Mouse (Mus musculus) E14TG2a.4 (cell line): ENCODE measurements at regions not wholly inside any gene's neighbourhood (a gene's known extent, or its start where the extent isn't known, plus 50 kb on each side); places are given as distances from the start of the nearest gene placed in this dataset.
"Not testable (repeated sequence)": the region's sequence is repeated elsewhere in the genome, so short reads cannot be mapped to it uniquely, and the experiment has no call there.

Experiments used
- H3K27me3 ChIP-seq: 2 replicates; pipeline ENCODE4 v1.6.1; 2014; ENCODE audit warnings: low read length, control low read depth; ENCODE audit not compliant: insufficient read depth
- H3K36me3 ChIP-seq: 2 replicates; pipeline ENCODE4 v1.6.1; 2014; ENCODE audit warnings: low read length, control low read depth; ENCODE audit not compliant: insufficient read depth
- H3K4me1 ChIP-seq: replicated peaks from 2 replicates; pipeline ENCODE4 v1.6.1; 2014; ENCODE audit warnings: low read depth, low read length, control low read depth
- H3K4me3 ChIP-seq: replicated peaks from 2 replicates; pipeline ENCODE4 v1.5.1; 2014; ENCODE audit warnings: mild to moderate bottlenecking, low read length
- H3K9me3 ChIP-seq: 2 replicates; pipeline ENCODE4 v1.6.1; 2014; ENCODE audit warnings: low read length, control low read depth
- CTCF ChIP-seq: conservative IDR thresholded peaks from 2 replicates; pipeline ENCODE4 v1.5.1; 2014; ENCODE audit warnings: low read length
- NANOG ChIP-seq: IDR thresholded peaks from 2 replicates; pipeline ENCODE4 v1.6.1; 2014; ENCODE audit warnings: borderline replicate concordance, low read length, mixed read lengths
- POU5F1 ChIP-seq: IDR thresholded peaks from 2 replicates; pipeline ENCODE4 v1.6.1; 2014; ENCODE audit warnings: low read length, borderline replicate concordance

DNA sequence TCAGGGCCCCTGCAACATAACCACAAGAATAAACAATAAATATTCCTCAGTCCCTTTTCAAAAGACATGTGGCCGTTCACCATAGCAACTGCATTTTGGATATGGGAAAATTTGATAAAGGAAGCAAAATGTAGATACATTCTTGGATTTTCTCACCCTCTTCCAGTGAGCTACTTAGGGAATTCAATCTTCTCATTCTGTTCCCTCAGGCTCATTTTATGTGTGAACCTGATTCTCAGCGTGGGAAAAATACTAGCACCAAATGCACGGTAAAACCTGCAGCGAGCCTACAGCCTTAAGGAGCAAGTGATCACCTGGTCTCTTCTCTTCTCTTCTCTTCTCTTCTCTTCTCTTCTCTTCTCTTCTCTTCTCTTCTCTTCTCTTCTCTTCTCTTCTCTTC is 322.5 kb upstream of the Cwc22 start:
- TF ChIP-seq NANOG: no peak
- TF ChIP-seq POU5F1: no peak
- TF ChIP-seq CTCF: no peak
- no peaks in the 10 kb centered on the region for H3K4me1 ChIP-seq

DNA sequence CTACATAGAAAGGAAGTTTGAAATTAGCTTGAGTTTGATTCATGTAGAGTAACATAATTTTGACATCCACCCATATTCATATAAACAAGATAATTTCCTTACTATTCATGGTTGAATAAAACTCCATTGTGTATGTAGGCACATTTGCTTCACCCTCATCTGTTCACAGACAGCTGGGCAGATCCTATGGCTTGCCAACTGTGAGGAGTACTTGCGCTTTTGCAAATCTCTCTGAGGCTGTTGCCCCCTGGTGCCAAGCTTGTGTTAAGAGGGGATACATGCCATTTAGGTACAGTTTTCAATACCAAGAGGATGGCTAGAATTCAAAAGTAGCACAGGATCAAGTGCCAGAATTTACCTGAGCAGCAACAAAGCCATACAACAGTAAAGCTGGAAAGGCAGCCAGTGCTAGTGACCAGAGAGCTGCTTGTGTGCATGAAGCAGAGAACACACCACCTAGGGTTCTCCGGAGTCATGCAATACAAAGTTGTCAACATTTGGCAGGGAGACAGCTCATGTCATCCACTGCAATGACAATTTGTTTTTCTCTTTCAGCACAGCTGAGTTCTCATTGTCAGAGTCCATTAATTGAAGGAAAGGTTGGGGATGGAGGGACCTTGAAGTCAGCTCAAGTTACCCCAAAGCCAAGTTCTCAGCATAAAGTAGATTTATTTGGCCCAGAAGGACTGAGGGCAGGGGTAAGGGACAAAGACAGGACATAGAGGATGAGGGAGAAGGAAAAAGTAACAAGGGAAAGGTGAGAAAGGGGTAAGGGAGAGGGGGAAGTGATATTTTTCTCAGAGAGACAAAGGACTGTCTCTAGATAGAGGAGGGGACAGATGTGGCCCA is 321.6 kb upstream of the Cwc22 start:
- H3K27me3 ChIP-seq: no peaks in the 10 kb centered on the region
- peaks cover 8% of the 10 kb centered on the region for H3K9me3 ChIP-seq
- TF ChIP-seq CTCF (no peak), POU5F1 (no peak), NANOG (no peak)
- H3K4me1 ChIP-seq: no peaks in the 10 kb centered on the region
- no peaks in the 10 kb centered on the region for H3K36me3 ChIP-seq
- H3K4me3 ChIP-seq: no peak overlapping the region

More for the DNA sequence above, 322.5 kb upstream of the Cwc22 start:
- no peaks in the 10 kb centered on the region for H3K36me3 ChIP-seq
- no peak overlapping the region for H3K4me3 ChIP-seq
- H3K9me3 ChIP-seq: peaks cover 8% of the 10 kb centered on the region
- H3K27me3 ChIP-seq: no peaks in the 10 kb centered on the region

DNA sequence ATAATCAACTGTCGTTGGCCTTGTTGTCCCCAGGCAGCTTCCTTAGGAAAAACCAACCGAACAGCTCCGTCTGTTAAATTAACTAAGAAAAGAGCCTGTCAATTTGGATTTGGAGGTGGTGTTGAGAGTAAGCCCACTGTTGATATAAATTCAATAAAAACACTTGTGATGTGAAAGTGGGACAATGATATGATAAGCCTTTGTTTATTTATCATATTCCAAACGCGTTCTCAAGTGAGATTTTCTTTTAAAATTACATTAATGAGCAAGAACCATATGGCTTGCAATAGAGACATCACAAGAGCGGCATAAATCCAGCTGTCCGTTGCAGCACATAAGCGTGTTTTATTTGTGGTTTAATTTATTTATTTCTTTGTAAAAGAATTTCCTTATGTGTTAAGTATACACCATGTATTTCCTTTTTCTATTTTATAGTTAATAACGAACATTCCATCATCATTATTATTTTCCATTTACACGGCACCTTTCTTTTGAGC is 307.5 kb upstream of the Cwc22 start:
- no peaks in the 10 kb centered on the region for H3K9me3 ChIP-seq
- no peak overlapping the region for H3K4me3 ChIP-seq
- TF ChIP-seq NANOG: no peak
- TF ChIP-seq CTCF: no peak
- TF ChIP-seq POU5F1: no peak
- no peaks in the 10 kb centered on the region for H3K4me1 ChIP-seq
- no peaks in the 10 kb centered on the region for H3K36me3 ChIP-seq
- H3K27me3 ChIP-seq: no peaks in the 10 kb centered on the region

DNA sequence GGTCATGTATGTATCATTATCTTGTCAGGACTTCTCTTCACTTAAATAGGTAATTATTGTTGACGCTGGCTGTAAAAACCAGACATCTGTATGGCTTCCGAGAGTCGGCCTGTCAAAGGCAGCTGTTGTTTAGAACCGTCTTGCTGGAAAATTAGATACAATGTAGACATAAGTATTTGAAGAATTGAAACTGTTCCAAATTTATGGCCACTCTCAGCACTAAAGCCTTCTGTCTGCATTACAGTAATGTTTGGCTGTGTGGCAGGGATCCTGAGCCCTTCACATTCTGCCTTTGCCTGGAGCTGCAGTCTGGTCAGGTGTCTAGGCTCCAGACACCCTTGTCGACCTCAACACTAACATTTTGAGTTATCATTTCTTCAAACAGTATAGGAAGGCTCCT is 300.2 kb upstream of the Cwc22 start:
- H3K4me1 ChIP-seq: no peaks in the 10 kb centered on the region
- no peak overlapping the region for H3K4me3 ChIP-seq
- H3K27me3 ChIP-seq: no peaks in the 10 kb centered on the region
- TF ChIP-seq CTCF (no peak), NANOG (no peak), POU5F1 (no peak)
- no peaks in the 10 kb centered on the region for H3K36me3 ChIP-seq
- H3K9me3 ChIP-seq: no peaks in the 10 kb centered on the region

DNA sequence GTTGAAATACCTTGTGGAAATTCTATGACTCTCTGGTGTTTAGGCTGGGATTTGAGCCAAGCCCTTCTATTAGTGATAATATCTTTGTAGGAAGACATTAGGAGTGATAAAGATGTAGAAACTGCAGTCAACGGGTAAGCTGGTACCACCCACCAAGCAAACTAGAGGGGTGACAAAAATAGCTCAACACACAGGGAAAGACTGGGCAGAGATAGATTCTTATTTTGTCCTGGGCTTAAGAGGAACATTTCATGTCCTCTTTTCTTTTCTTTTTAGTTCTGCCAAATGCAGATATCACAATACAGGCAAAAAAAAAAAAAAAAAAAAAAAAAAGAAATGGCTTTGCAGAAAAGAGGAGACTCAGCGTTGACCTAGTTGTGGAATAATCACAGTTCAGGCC is 294.1 kb upstream of the Cwc22 start:
- Histone ChIP-seq H3K4me1 (no peaks in the 10 kb centered on the region), H3K4me3 (no peak overlapping the region), H3K9me3 (no peaks in the 10 kb centered on the region), H3K27me3 (no peaks in the 10 kb centered on the region), H3K36me3 (no peaks in the 10 kb centered on the region)
- TF ChIP-seq NANOG: no peak
- no peak for TF ChIP-seq CTCF
- TF ChIP-seq POU5F1: no peak

DNA sequence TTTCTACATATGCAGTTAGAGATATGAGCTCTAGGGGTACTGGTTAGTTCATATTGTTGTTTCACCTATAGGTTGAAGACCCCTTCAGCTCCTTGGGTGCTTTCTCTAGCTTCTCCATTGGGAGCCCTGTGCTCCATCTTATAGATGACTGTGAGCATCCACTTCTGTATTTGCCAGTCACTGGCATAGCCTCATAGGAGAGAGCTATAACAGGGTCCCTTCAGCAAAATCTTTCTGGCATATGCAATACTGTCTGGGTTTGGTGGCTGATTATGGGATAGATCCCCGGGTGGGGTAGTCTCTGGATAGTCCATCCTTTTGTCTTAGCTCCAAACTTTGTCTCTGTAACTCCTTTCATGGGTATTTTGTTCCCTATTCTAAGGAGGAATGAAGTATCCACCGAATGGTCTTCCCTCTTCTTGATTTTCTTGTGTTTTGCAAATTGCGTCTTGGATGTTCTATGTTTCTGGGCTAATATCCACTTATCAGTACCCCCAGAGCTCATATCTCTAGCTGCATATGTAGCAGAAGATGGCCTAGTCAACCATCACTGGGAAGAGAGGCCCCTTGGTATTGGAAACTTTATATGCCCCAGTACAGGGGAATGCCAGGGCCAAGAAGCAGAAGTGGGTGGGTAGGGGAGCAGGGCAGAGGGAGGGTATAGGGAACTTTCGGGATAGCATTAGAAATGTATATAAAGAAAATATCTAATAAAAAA is 279.4 kb upstream of the Cwc22 start:
- H3K4me3 ChIP-seq, H3K36me3 ChIP-seq, H3K9me3 ChIP-seq, H3K27me3 ChIP-seq, H3K4me1 ChIP-seq: not testable (repeated sequence)

DNA sequence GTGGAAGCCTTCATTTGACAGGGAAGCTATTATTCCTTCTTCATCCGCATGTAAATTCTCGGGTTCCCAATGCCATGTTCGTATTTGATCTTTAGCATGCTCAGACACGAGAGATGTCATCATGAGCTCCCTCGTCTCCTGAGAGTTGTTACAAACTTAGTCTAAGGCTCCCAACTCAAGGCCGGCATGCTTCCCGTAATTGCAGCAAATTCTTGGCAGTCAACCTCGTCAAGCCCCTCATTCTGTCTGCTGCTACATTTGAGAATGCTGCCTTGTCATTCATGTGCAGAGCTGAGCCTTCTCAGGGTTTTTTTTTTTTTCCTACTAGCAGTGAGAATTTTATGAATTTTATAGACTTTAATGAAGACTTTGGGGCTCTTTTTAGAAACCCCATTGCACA is 268.3 kb upstream of the Cwc22 start:
- Histone ChIP-seq H3K36me3 (no peaks in the 10 kb centered on the region), H3K9me3 (no peaks in the 10 kb centered on the region), H3K4me3 (no peak overlapping the region), H3K27me3 (no peaks in the 10 kb centered on the region), H3K4me1 (no peaks in the 10 kb centered on the region)
- no peak for TF ChIP-seq CTCF
- no peak for TF ChIP-seq POU5F1
- no peak for TF ChIP-seq NANOG

DNA sequence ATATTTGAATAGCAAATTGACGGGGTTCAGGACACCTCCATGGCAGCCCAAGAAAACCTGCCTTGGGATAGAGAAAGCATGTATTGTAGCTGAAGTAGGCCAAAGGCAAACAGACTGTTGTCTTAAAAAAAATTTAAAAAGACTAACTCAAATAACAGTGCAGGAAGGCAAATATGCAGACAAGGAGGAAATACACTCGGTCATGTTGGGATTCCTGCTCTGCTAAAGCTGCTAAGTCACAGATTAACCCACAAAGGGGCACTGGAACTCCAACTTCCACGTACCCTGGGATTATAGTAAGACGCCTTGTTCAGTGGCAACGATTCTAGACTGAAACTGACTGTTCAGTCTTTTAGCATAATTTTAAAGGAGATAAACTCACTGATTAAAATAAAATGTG is 258.9 kb upstream of the Cwc22 start:
- no peaks in the 10 kb centered on the region for H3K4me1 ChIP-seq
- TF ChIP-seq POU5F1 (no peak), NANOG (no peak), CTCF (no peak)
- no peaks in the 10 kb centered on the region for H3K9me3 ChIP-seq
- no peaks in the 10 kb centered on the region for H3K36me3 ChIP-seq
- H3K27me3 ChIP-seq: no peaks in the 10 kb centered on the region
- no peak overlapping the region for H3K4me3 ChIP-seq

DNA sequence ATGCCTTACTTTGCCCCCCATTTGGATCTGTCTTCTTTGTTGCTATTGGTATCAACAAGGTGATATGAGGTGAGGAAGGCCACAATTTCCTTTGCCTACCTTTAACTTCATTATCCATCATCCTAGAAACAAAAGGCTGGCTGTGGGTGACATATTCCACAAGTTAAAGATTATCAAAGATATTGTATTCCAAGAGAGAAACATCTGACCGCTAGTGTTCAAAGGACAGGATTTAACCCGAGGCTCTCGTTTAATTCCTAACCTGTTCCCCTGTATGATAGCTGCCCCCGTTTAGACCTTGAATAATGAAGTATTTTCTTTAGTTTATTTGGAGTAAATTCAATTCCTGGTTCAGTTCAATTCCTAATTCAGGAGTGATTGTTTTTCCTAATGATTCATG is 249.8 kb upstream of the Cwc22 start:
- H3K4me3 ChIP-seq: no peak overlapping the region
- no peaks in the 10 kb centered on the region for H3K27me3 ChIP-seq
- H3K9me3 ChIP-seq: 0 out of 2 replicates have a peak, but pooled peaks cover 3% of the 10 kb centered on the region
- H3K4me1 ChIP-seq: no peaks in the 10 kb centered on the region
- TF ChIP-seq NANOG (no peak), CTCF (no peak), POU5F1 (no peak)
- H3K36me3 ChIP-seq: no peaks in the 10 kb centered on the region
